Mouse (Mus musculus): ENCODE measurements around the gene C2cd4b. TPM values are rescaled to one million over a fixed set of nuclear protein-coding genes. Genes with fewer than 3 reads are reported as not detected.

The C2cd4b gene
- total RNA-seq (2023): not detected

GRCm38 (mm10) chr9:67759163-67759955 lies at the start of gene C2cd4b:
Gene C2cd4b, plus strand, starts transcription at chr9:67759437.

Other genes with a start within 250 kb of the C2cd4b start
- gene Tln2, start 199.7 kb upstream of the C2cd4b start, total RNA-seq (2023): 1 to 10 TPM; 1.4 to 1.6 TPM
- not detected for gene C2cd4a, start 72.9 kb downstream of the C2cd4b start, total RNA-seq (2023)
- 100 to 1,000 TPM; 109 to 115 TPM for gene Vps13c, start 81.0 kb downstream of the C2cd4b start, total RNA-seq (2023)